Mouse (Mus musculus) stomach, postnatal 0 days (tissue): ENCODE measurements around the gene Sctr.

Experiments
- CTCF ChIP-seq: IDR thresholded peaks from 2 replicates; pipeline ENCODE4 v1.5.1; 2016; ENCODE audit warnings: antibody characterized with exemption, low read depth, mild to moderate bottlenecking, moderate library complexity
- EP300 ChIP-seq: optimal IDR thresholded peaks from 2 replicates; pipeline ENCODE3; 2016; ENCODE audit warnings: antibody characterized with exemption

DNA sequence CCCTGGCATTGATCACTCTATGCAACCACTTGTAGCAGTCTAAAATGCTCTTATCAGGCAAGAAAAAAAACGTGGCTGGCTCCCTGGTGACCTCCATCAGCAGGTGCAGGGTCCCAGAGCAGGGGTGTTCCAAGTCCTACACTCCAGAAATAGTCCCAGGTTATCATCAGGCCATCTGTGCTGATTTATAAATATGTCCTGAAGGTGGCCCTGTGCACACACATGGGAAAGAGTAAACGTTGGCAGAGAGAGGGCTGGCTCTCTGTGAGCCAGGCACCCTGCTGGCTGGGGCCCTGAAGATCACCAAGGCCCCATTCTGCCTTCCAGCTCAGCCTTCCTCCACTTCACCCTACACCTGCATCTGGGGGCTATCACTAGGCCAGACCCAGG lies 18.4 kb downstream of the Sctr start:
- TF ChIP-seq CTCF (peak; percentile 39), EP300 (no peak)
